Mouse (Mus musculus) lung, adult 2 months (tissue): ENCODE results near the gene Espl1. TPM values are rescaled to one million over a fixed set of nuclear protein-coding genes. Genes with fewer than 3 reads are reported as not detected.
A peak's percentile ranks its signal among the peaks of the same experiment; 100 is the strongest.

Source experiments
- DNase-seq: peaks from one replicate; pipeline ENCODE4 v3.0.0; 2022
- H3K4me1 ChIP-seq: fragments of 200-500 bp; 2 replicates; pipeline ENCODE4 v1.6.1; 2011; ENCODE audit warnings: low read length; ENCODE audit not compliant: control insufficient read depth, insufficient read depth
- H3K4me3 ChIP-seq: fragments of 200-500 bp; replicated peaks from 2 replicates; pipeline ENCODE3; 2011; ENCODE audit warnings: low read depth, mild to moderate bottlenecking, control low read depth, low read length; ENCODE audit errors: extremely low read depth
- CTCF ChIP-seq: fragments of 200-500 bp; IDR thresholded peaks from 2 replicates; pipeline ENCODE4 v1.5.1; 2011; ENCODE audit warnings: mild to moderate bottlenecking, low read length, control low read depth; ENCODE audit not compliant: insufficient read depth
- POLR2A ChIP-seq: fragments of 200-500 bp; IDR thresholded peaks from 2 replicates; pipeline ENCODE4 v1.6.1; 2011; ENCODE audit warnings: low read depth, mild to moderate bottlenecking, control low read depth, low read length, borderline replicate concordance; ENCODE audit errors: extremely low read depth
- WGBS: fragments of 180-500 bp; shearing (Covaris S2); methylation state at CpG from one replicate; pipeline ENCODE4 v1.1.7; 2018; 5-methylcytosine and 5-hydroxymethylcytosine counted together
- polyA plus RNA-seq: library from polyadenylated mRNA; depleted of rRNA; stranded (reverse); fragments of >200 nt; gene quantifications from 2 replicates; pipeline ENCODE4 v1.2.3, GENCODE M21; 2012

Gene Espl1
- polyA plus RNA-seq, 1 experiment = 3.8 TPM

DNA sequence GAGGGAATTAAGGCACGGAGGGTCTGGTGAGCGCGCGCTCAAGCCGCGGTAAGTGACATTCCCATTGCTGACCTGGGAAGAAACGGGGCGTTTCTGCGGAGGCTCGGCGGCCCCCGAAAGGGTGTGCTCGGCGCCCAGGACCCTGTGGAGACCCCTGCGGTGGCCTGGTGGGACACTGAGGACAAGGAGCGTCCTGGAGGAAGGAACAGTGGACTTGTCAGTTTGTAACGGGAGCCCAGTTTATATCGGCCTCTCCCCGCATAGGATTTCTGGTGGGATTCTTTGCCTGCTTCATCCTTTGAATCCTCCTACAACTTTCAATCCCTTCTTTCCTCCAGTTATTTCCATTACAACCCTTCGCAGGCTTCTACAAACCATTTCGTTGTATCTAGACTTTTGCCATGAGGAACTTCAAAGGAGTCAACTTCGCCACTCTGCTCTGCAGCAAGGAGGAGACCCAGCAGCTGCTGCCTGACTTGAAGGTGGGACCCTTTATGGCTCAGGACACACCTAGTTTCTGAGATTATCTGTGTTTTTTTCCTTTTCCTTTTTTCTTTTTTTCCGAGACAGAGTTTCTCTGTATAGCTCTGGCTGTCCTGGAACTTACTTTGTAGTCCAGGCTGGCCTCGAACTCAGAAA, 421 bp downstream of the Espl1 start:
- peak overlapping the region; percentile 65 for H3K4me3 ChIP-seq
- no peak for TF ChIP-seq POLR2A
- no peak for TF ChIP-seq CTCF
- 7% methylated on average over 24 of the region's 24 CpGs for WGBS
- H3K4me1 ChIP-seq = peaks cover 2% of the 10 kb centered on the region; the same call in 1 of the 2 replicates
- DNase-seq = no peak

DNA sequence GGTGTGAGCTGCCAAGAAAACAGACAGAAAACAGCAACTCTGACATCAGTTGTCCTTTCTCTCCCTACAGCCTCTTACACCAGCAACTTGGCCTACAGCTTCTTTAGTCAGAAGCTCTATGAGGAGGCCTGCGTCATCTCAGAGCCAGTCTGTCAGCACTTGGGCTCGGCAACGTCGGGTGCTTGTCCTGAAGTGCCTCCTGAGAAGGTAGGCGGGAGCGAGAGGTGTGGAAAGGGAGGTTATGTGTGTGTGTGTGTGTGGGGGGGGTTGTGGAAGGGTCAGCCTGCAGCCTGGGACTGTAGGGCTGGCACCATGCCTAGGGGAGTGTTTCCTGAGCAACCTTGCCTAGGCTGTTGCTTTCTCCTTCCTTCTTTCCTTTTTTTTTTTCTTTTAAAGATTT, 6.5 kb downstream of the Espl1 start:
- H3K4me1 ChIP-seq = no peaks in the 10 kb centered on the region
- H3K4me3 ChIP-seq = no peak overlapping the region
- peak; percentile 64 for DNase-seq
- WGBS = 64% methylated on average over 6 of the region's 6 CpGs
- TF ChIP-seq POLR2A = no peak
- TF ChIP-seq CTCF = no peak

DNA sequence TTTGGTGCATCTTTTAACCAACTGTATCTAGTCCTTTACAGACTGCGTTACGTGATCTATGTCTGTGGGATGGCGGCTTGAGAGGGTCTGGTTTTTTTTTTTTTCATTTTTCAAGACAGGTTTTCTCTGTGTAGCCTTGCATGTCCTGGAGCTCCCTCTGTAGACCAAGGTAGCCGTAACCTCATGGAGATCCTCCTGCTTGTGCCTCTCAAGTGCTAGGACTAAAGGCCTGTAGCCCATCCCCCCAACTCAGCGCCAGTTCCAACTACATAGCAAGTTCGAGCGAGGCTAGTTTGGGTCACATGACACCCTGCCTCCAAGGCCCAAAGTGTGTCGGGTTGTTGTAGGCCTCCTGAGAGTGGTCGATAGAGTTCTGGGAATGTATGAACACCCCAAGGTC, 12.7 kb downstream of the Espl1 start:
- Histone ChIP-seq H3K4me1 (no peaks in the 10 kb centered on the region), H3K4me3 (no peak overlapping the region)
- TF ChIP-seq CTCF (no peak), POLR2A (no peak)
- DNase-seq = no peak
- WGBS = 86% methylated on average over 9 of the region's 9 CpGs

DNA sequence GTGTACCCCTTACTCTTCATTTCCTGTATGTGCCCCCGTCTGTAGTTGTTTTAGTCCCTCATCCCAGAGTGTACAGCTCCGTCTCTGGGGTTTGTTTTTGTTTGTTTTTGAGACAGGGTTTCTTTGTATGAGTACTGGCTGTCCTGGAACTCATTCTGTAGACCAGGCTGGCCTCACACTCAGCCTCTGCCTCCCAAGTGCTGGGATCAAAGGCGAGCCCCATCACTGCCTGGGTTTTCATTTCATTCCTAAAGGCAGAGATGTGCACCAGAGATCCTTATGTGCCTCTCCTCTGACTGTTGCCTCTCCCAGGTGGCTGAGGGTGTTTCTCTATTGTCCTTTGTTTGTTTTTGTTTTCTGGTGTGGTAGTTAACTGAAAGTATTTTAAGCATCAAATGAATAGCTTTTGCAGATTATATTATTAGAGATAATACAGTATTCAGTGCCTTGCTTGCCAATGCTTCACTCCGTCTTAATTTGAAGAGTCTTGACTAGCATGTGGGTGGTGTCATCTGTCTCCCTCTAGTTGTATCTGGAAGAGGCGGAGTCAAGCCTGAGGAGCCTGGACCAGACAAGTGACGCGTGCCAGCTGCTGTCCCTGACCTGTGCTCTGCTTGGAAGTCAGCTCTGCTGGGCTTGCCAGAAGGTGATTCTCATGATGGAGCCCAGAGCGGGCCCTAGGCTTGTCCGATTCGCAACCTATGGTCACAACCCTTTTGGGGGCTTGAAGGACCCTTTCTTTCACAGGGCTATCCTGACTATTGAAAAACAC, 14.2 kb downstream of the Espl1 start:
- no peak overlapping the region for H3K4me3 ChIP-seq
- TF ChIP-seq CTCF = no peak
- TF ChIP-seq POLR2A = no peak
- peaks cover 2% of the 10 kb centered on the region; the same call in 1 of the 2 replicates for H3K4me1 ChIP-seq
- WGBS = 67% methylated on average over 10 of the region's 10 CpGs
- DNase-seq = no peak

DNA sequence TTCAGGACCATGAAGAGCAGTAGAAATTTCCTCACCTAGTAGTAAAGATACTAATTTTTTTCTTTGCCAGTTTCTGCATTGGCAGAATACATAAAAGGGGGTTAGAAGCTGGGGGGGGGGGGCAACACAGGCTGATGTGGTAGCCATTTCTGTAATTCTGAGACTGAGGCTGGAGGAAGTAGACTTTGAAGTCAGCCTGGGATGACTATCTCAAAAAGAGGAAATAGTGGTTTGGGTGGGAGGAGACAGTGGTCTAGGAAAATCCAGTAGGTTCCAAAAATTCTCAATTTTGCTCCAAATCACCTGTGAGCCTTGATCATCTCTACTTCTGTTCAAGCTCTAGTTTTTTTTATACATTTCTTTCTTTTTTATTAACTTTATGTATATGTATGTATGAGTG, 15.4 kb downstream of the Espl1 start:
- TF ChIP-seq CTCF (no peak), POLR2A (no peak)
- H3K4me3 ChIP-seq = no peak overlapping the region
- H3K4me1 ChIP-seq = peaks cover 6% of the 10 kb centered on the region; the same call in 1 of the 2 replicates
- DNase-seq = no peak

DNA sequence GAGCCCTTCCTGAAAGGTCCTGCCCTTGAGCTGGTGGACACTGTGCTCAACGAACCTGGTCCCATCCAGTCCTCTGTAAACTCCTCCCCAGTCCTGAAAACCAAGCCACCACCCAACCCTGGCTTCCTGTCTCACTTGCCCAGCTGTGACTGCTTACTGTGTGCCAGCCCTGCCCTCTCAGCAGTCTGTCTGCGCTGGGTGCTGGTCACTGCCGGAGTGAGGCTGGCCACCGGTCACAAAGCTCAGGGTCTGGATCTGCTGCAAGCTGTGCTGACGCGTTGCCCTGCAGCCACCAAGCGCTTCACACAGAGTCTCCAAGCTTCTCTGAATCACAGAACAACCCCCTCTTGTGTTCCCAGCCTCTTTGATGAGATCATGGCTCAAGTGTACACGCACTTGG, 19.2 kb downstream of the Espl1 start:
- 55% methylated on average over 8 of the region's 8 CpGs for WGBS
- TF ChIP-seq CTCF = no peak
- peak; percentile 36; the same call in 1 of the 2 replicates for TF ChIP-seq POLR2A
- Histone ChIP-seq H3K4me1 (peaks cover 6% of the 10 kb centered on the region; the same call in 1 of the 2 replicates), H3K4me3 (no peak overlapping the region)
- peak; percentile 28 for DNase-seq

DNA sequence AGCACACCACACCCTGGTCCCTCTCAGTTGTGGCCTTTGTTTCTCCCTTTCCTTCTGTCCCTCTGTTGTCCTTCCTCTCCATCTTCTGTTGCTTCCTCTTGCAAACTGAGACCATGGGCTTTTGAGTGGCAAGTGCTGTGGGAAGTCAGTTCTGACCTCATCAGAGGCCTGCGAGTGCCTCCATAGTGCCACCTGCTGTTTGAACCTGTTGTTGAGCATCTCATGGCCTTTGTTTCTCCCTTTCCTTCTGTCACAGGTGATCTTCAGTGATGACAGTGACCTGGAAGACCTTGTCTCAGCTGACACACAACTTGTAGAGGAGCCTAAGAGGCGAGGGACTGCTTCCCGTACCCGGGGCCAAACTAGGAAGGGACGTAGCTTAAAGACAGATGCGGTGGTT, 20.2 kb downstream of the Espl1 start:
- peaks cover 6% of the 10 kb centered on the region; the same call in 1 of the 2 replicates for H3K4me1 ChIP-seq
- TF ChIP-seq POLR2A (no peak), CTCF (peak; percentile 92)
- H3K4me3 ChIP-seq = no peak overlapping the region
- WGBS = 87% methylated on average over 6 of the region's 6 CpGs
- DNase-seq = peak; percentile 71

DNA sequence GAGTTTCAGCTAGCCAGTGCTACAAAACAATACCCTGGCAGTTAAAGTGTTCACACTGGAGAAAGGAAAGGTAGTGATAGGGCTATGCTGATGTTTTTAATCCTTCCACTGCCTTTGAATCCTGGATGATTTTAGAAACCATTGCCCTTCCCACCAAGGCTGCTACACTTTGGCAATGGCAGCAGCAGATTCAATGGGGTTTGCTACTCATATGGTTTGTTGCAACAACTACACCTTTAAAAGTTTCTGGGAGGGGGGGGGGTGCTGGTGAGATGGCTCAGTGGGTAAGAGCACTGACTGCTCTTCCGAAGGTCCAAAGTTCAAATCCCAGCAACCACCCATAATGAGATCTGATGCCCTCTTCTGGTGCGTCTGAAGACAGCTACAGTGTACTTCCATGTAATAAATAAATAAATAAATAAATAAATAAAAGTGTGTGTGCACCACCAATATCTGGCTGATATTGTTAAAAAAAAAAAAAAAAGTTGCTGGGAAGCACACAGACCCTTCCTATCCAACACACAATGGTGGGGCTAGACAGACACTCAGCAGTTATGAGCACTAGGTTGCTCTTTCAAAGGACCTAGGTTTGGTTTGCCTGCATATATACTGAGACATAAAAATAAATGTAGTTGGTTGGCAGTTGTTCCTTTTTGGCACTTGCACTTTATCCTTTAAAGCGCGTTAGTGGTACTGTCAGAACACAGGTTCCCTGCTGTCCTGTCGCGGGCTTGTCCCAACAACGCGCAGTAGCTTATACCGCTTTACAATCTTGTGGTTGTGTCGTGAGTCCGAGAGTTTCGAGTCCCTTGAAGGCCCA, 28.8 kb downstream of the Espl1 start:
- Histone ChIP-seq H3K4me1 (0 out of 2 replicates have a peak, but pooled peaks cover 2% of the 10 kb centered on the region), H3K4me3 (no peak overlapping the region)
- DNase-seq = no peak
- WGBS = 71% methylated on average over 12 of the region's 12 CpGs
- TF ChIP-seq POLR2A (no peak), CTCF (no peak)

DNA sequence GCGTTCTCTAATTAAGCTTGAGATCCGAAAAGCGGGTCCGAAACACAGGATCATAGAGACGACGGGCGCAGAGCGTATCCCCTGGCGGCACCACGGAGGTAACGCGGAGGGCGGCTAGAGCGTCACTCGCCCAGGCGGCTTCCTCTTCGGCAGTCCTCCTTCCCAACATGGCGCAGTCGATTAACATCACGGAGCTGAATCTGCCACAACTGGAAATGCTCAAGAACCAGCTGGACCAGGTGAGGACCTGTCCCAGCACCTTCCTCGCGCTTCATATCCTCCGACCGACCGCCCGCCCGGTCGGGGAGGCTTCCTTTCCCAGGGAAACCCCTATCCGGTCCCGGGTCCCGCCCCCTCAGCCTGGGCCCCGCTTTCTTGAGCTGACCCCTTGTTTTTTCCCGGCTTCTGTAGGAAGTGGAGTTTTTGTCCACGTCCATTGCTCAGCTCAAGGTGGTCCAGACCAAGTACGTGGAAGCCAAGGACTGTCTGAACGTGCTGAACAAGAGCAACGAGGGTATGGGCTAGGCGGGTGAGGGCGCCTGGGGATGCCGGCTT, 30.0 kb downstream of the Espl1 start, which contains the start of gene Pfdn5:
Gene Pfdn5, plus strand, starts transcription at position 95 of the 555 bp plus-strand sequence.
- peak within 1 kb of the TSS; percentile 80 for H3K4me3 ChIP-seq
- WGBS = under 1% methylated on average over 40 of the region's 40 CpGs
- H3K4me1 ChIP-seq = peaks cover 2% of the 10 kb centered on the region; the same call in 1 of the 2 replicates
- TF ChIP-seq CTCF (no peak), POLR2A (peak; percentile 75; the same call in 1 of the 2 replicates)
- peak; percentile 81 for DNase-seq
